Mouse (Mus musculus): ENCODE results near the gene Zbp1. TPM values are rescaled to one million over a fixed set of nuclear protein-coding genes. Genes with fewer than 3 reads are reported as not detected.

Zbp1 gene
- polyA plus RNA-seq (2015; fragmentation: Nextera tagmentation; extraction: Ambion mirVana) = 0.68 and 1.0 TPM in 2 replicates

GRCm38 (mm10) chr2:173218416-173219141 lies at the start of gene Zbp1:
Gene Zbp1, minus strand, starts transcription at chr2:173218923.
- Histone ChIP-seq H3K36me3 (ENCODE audit: control insufficient read depth, insufficient read depth) (no peaks in the 10 kb centered on the region), H3K4me2 (ENCODE audit: low read depth, low read length) (no peak within 1 kb of the TSS), H3K4me3 (ENCODE audit: low read depth, low read length) (no peak within 1 kb of the TSS), H3K9ac (ENCODE audit: low read depth, low read length) (no peak within 1 kb of the TSS), H3K27me3 (ENCODE audit: control insufficient read depth, insufficient read depth, low read depth, low read length) (no peaks in the 10 kb centered on the region), H3K27ac (ENCODE audit: low read length) (no peak within 1 kb of the TSS), H3K9me3 (replicated peaks; ENCODE audit: control insufficient read depth, low read length) (no peaks in the 10 kb centered on the region), H3K4me1 (ENCODE audit: control insufficient read depth, low read depth, low read length) (no peaks in the 10 kb centered on the region)
- WGBS (ENCODE audit: insufficient replicate concordance) = 46% methylated on average over 11 of the region's 11 CpGs
- no peak for ATAC-seq (ENCODE audit: low read depth)

- H3K4me3 ChIP-seq (ENCODE audit: low read depth, low read length) = no peak overlapping the region
- no peak overlapping the region for H3K4me2 ChIP-seq (ENCODE audit: low read depth, low read length)
- WGBS (ENCODE audit: insufficient replicate concordance) = 54% methylated on average over 3 of the region's 3 CpGs
- no peaks in the 10 kb centered on the region for H3K9me3 ChIP-seq (replicated peaks; ENCODE audit: control insufficient read depth, low read length)
- ATAC-seq (ENCODE audit: low read depth) = no peak
- H3K27me3 ChIP-seq (ENCODE audit: control insufficient read depth, insufficient read depth, low read depth, low read length) = peaks cover 11% of the 10 kb centered on the region
- H3K27ac ChIP-seq (ENCODE audit: low read length) = no peak overlapping the region
- no peak overlapping the region for H3K9ac ChIP-seq (ENCODE audit: low read depth, low read length)
- no peaks in the 10 kb centered on the region for H3K4me1 ChIP-seq (ENCODE audit: control insufficient read depth, low read depth, low read length)
- H3K36me3 ChIP-seq (ENCODE audit: control insufficient read depth, insufficient read depth) = no peaks in the 10 kb centered on the region
These were observed 48.8 kb upstream of the Zbp1 start for GRCm38 (mm10) chr2:173267562-173267961.

- Histone ChIP-seq H3K4me2 (ENCODE audit: low read depth, low read length) (no peak overlapping the region), H3K27me3 (ENCODE audit: control insufficient read depth, insufficient read depth, low read depth, low read length) (peaks cover 6% of the 10 kb centered on the region), H3K9me3 (replicated peaks; ENCODE audit: control insufficient read depth, low read length) (no peaks in the 10 kb centered on the region), H3K9ac (ENCODE audit: low read depth, low read length) (no peak overlapping the region), H3K27ac (ENCODE audit: low read length) (no peak overlapping the region), H3K4me3 (ENCODE audit: low read depth, low read length) (no peak overlapping the region), H3K4me1 (ENCODE audit: control insufficient read depth, low read depth, low read length) (no peaks in the 10 kb centered on the region), H3K36me3 (ENCODE audit: control insufficient read depth, insufficient read depth) (no peaks in the 10 kb centered on the region)
- ATAC-seq (ENCODE audit: low read depth) = no peak
- WGBS (ENCODE audit: insufficient replicate concordance) = 59% methylated on average over 25 of the region's 25 CpGs
These were observed 47.8 kb upstream of the Zbp1 start for GRCm38 (mm10) chr2:173266349-173267112.

- H3K4me1 ChIP-seq (ENCODE audit: control insufficient read depth, low read depth, low read length) = no peaks in the 10 kb centered on the region
These were observed 46.9 kb upstream of the Zbp1 start for GRCm38 (mm10) chr2:173265468-173266265.

GRCm38 (mm10) chr2:173264467-173265128 lies 45.9 kb upstream of the Zbp1 start:
- Histone ChIP-seq H3K4me1 (ENCODE audit: control insufficient read depth, low read depth, low read length) (no peaks in the 10 kb centered on the region), H3K4me2 (ENCODE audit: low read depth, low read length) (no peak overlapping the region), H3K27me3 (ENCODE audit: control insufficient read depth, insufficient read depth, low read depth, low read length) (no peaks in the 10 kb centered on the region; the same call in none of the 2 replicates), H3K4me3 (ENCODE audit: low read depth, low read length) (no peak overlapping the region), H3K9ac (ENCODE audit: low read depth, low read length) (no peak overlapping the region), H3K27ac (ENCODE audit: low read length) (no peak overlapping the region), H3K9me3 (replicated peaks; ENCODE audit: control insufficient read depth, low read length) (no peaks in the 10 kb centered on the region), H3K36me3 (ENCODE audit: control insufficient read depth, insufficient read depth) (no peaks in the 10 kb centered on the region)
- ATAC-seq (ENCODE audit: low read depth) = no peak
- 40% methylated on average over 13 of the region's 13 CpGs for WGBS (ENCODE audit: insufficient replicate concordance)

More at GRCm38 (mm10) chr2:173265468-173266265, 46.9 kb upstream of the Zbp1 start:
- Histone ChIP-seq H3K4me2 (ENCODE audit: low read depth, low read length) (no peak overlapping the region), H3K36me3 (ENCODE audit: control insufficient read depth, insufficient read depth) (no peaks in the 10 kb centered on the region), H3K4me3 (ENCODE audit: low read depth, low read length) (no peak overlapping the region), H3K27me3 (ENCODE audit: control insufficient read depth, insufficient read depth, low read depth, low read length) (peaks cover 4% of the 10 kb centered on the region), H3K27ac (ENCODE audit: low read length) (no peak overlapping the region), H3K9me3 (replicated peaks; ENCODE audit: control insufficient read depth, low read length) (no peaks in the 10 kb centered on the region), H3K9ac (ENCODE audit: low read depth, low read length) (no peak overlapping the region)
- ATAC-seq (ENCODE audit: low read depth) = no peak
- 75% methylated on average over 22 of the region's 22 CpGs for WGBS (ENCODE audit: insufficient replicate concordance)

GRCm38 (mm10) chr2:173263636-173264330 lies 45.1 kb upstream of the Zbp1 start:
- H3K4me2 ChIP-seq (ENCODE audit: low read depth, low read length) = no peak overlapping the region
- H3K27me3 ChIP-seq (ENCODE audit: control insufficient read depth, insufficient read depth, low read depth, low read length) = no peaks in the 10 kb centered on the region; the same call in none of the 2 replicates
- H3K4me1 ChIP-seq (ENCODE audit: control insufficient read depth, low read depth, low read length) = no peaks in the 10 kb centered on the region
- no peak overlapping the region for H3K4me3 ChIP-seq (ENCODE audit: low read depth, low read length)
- WGBS (ENCODE audit: insufficient replicate concordance) = 23% methylated on average over 11 of the region's 11 CpGs
- H3K27ac ChIP-seq (ENCODE audit: low read length) = no peak overlapping the region
- no peak for ATAC-seq (ENCODE audit: low read depth)
- H3K9ac ChIP-seq (ENCODE audit: low read depth, low read length) = no peak overlapping the region
- H3K9me3 ChIP-seq (replicated peaks; ENCODE audit: control insufficient read depth, low read length) = no peaks in the 10 kb centered on the region
- no peaks in the 10 kb centered on the region for H3K36me3 ChIP-seq (ENCODE audit: control insufficient read depth, insufficient read depth)

- Histone ChIP-seq H3K27me3 (ENCODE audit: control insufficient read depth, insufficient read depth, low read depth, low read length) (no peaks in the 10 kb centered on the region), H3K4me3 (ENCODE audit: low read depth, low read length) (no peak overlapping the region), H3K4me2 (ENCODE audit: low read depth, low read length) (no peak overlapping the region), H3K9ac (ENCODE audit: low read depth, low read length) (no peak overlapping the region), H3K27ac (ENCODE audit: low read length) (no peak overlapping the region), H3K9me3 (replicated peaks; ENCODE audit: control insufficient read depth, low read length) (no peaks in the 10 kb centered on the region), H3K36me3 (ENCODE audit: control insufficient read depth, insufficient read depth) (no peaks in the 10 kb centered on the region), H3K4me1 (ENCODE audit: control insufficient read depth, low read depth, low read length) (no peaks in the 10 kb centered on the region)
- WGBS (ENCODE audit: insufficient replicate concordance) = 59% methylated on average over 10 of the region's 10 CpGs
- ATAC-seq (ENCODE audit: low read depth) = no peak
These were observed 42.8 kb upstream of the Zbp1 start for GRCm38 (mm10) chr2:173261497-173261896.

GRCm38 (mm10) chr2:173258459-173259091 lies 39.9 kb upstream of the Zbp1 start:
- Histone ChIP-seq H3K9me3 (replicated peaks; ENCODE audit: control insufficient read depth, low read length) (no peaks in the 10 kb centered on the region), H3K27ac (ENCODE audit: low read length) (no peak overlapping the region), H3K4me3 (ENCODE audit: low read depth, low read length) (no peak overlapping the region), H3K4me1 (ENCODE audit: control insufficient read depth, low read depth, low read length) (no peaks in the 10 kb centered on the region), H3K9ac (ENCODE audit: low read depth, low read length) (no peak overlapping the region), H3K27me3 (ENCODE audit: control insufficient read depth, insufficient read depth, low read depth, low read length) (no peaks in the 10 kb centered on the region), H3K4me2 (ENCODE audit: low read depth, low read length) (no peak overlapping the region), H3K36me3 (ENCODE audit: control insufficient read depth, insufficient read depth) (no peaks in the 10 kb centered on the region)
- WGBS (ENCODE audit: insufficient replicate concordance) = 39% methylated on average over 9 of the region's 9 CpGs
- no peak for ATAC-seq (ENCODE audit: low read depth)
